Mouse (Mus musculus): Measurements from ENCODE around the gene Cav1. TPM values are rescaled to one million over a fixed set of nuclear protein-coding genes. Genes with fewer than 3 reads are reported as not detected.

The Cav1 gene
- polyA plus RNA-seq, 1 experiment from 2014 or later, result 313 TPM

DNA sequence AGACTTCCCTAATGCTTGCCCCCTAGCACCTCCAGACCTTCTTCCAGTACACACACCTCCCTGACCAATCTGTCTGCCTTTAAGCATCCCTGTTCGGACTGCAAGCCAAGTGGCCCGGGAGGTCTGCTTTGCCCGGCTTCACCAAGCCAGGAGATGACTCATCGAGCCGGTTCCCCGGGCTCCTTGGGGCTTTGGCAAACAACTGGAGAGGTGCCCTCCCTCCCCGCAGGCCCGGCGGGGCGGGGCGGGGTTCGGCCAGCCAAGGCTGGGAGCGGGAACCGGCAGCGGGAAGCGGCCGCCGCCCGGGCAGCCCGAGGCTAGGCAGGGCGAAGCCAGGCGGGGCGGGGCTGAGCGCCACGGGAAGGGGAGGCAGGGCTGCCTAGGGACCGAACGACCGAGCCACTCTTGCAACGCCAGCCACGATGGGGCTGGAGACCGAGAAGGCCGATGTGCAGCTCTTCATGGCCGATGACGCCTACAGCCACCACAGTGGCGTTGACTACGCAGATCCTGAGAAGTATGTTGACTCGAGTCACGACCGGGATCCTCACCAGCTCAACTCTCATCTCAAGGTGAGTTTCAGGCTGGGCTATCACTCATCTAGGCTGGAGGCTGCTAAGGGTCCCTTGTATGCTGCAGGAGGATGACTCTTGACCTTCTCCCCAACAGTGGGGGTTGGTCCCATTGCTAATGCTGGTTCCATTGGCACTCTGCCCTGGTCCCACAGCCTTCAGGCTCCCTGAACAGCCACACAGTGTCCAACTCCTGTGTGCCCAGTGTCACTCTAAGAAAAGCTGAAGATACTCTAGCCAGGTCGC is 25.0 kb upstream of the Cav1 start, which contains the start of gene Cav2:
TSS of gene Cav2 (plus strand) at position 247 of the 818 bp plus-strand sequence.
- no peaks in the 10 kb centered on the region for H3K9me3 ChIP-seq (ENCODE audit: control insufficient read depth, low read length)
- H3K27ac ChIP-seq (replicated peaks in 1 of 2; ENCODE audit: control insufficient read depth in 1 of 2, insufficient read depth in 1 of 2, low read depth in 2 of 2, low read length in 2 of 2), result peak within 1 kb of the TSS; percentile 84 to 85
- peak within 1 kb of the TSS; percentile 74 for H3K9ac ChIP-seq (ENCODE audit: low read length)
- H3K4me3 ChIP-seq (ENCODE audit: control insufficient read depth in 1 of 2, insufficient read depth in 1 of 2, low read depth in 1 of 2, low read length in 2 of 2), result peak within 1 kb of the TSS; percentile 46 to 59
- no peaks in the 10 kb centered on the region for H3K36me3 ChIP-seq (ENCODE audit: control insufficient read depth, insufficient read depth, low read length)
- peak; percentile 78 for ATAC-seq (ENCODE audit: insufficient number of reproducible peaks, insufficient read depth, low FRiP score, low read depth)
- 0 out of 2 replicates have a peak, but pooled peaks cover 5% of the 10 kb centered on the region for H3K27me3 ChIP-seq (ENCODE audit: control insufficient read depth, insufficient read depth, low read length)
- H3K4me2 ChIP-seq (ENCODE audit: low read length), result peak within 1 kb of the TSS; percentile 93
- H3K4me1 ChIP-seq (ENCODE audit: control insufficient read depth in 2 of 2, insufficient read depth in 2 of 2, low read length in 2 of 2), result peaks cover 3 to 8% of the 10 kb centered on the region in 2 experiments; a peak in 2 of 4 replicates
- under 1% methylated on average over 40 of the region's 40 CpGs for WGBS

DNA sequence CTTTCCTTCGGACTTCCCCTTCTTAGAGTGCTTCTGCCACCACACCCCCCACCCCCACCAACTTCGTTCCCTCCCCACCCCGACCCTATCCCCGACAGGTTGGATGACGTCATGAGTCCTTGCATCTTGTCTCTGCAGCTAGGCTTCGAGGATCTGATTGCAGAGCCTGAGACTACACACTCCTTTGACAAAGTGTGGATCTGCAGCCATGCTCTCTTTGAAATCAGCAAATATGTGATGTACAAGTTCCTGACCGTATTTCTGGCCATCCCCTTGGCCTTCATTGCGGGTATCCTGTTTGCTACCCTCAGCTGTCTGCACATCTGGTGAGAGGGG is 24.4 kb upstream of the Cav1 start:
- H3K36me3 ChIP-seq (ENCODE audit: control insufficient read depth, insufficient read depth, low read length), result no peaks in the 10 kb centered on the region
- H3K9me3 ChIP-seq (ENCODE audit: control insufficient read depth, low read length), result no peaks in the 10 kb centered on the region
- WGBS, result 20% methylated on average over 8 of the region's 8 CpGs
- peak overlapping the region; percentile 46 to 59 for H3K4me3 ChIP-seq (ENCODE audit: control insufficient read depth in 1 of 2, insufficient read depth in 1 of 2, low read depth in 1 of 2, low read length in 2 of 2)
- no peak for ATAC-seq (ENCODE audit: insufficient number of reproducible peaks, insufficient read depth, low FRiP score, low read depth)
- H3K9ac ChIP-seq (ENCODE audit: low read length), result peak overlapping the region; percentile 74
- peak overlapping the region; percentile 93 for H3K4me2 ChIP-seq (ENCODE audit: low read length)
- H3K27ac ChIP-seq (replicated peaks in 1 of 2; ENCODE audit: control insufficient read depth in 1 of 2, insufficient read depth in 1 of 2, low read depth in 2 of 2, low read length in 2 of 2), result peak overlapping the region; percentile 84 to 85
- 0 out of 2 replicates have a peak, but pooled peaks cover 5% of the 10 kb centered on the region for H3K27me3 ChIP-seq (ENCODE audit: control insufficient read depth, insufficient read depth, low read length)
- peaks cover 3 to 8% of the 10 kb centered on the region in 2 experiments; a peak in 2 of 4 replicates for H3K4me1 ChIP-seq (ENCODE audit: control insufficient read depth in 2 of 2, insufficient read depth in 2 of 2, low read length in 2 of 2)

DNA sequence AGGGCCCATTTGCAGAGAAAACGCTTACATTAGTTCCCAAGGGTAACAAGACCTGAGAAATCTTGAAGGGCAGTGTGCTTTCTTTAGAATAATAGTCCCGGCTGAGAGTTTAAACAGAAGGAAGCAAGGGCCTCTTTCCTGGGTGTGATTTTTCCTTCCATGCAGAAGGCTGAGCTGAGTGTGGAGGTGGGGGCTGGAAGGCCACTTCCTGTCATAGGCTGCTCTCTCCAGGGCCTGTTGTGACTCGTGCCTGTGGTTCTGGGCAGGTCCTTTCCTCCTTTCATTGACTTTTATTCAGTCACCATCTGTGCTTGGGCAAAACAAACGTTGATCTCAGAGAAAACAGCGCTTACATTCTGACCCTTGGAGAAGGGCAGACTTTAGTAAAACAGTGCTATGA is 24.0 kb upstream of the Cav1 start:
- H3K27me3 ChIP-seq (ENCODE audit: control insufficient read depth, insufficient read depth, low read length), result 0 out of 2 replicates have a peak, but pooled peaks cover 5% of the 10 kb centered on the region
- peak; percentile 57 for ATAC-seq (ENCODE audit: insufficient number of reproducible peaks, insufficient read depth, low FRiP score, low read depth)
- H3K4me3 ChIP-seq (ENCODE audit: control insufficient read depth in 1 of 2, insufficient read depth in 1 of 2, low read depth in 1 of 2, low read length in 2 of 2), result peak overlapping the region; percentile 46 to 59
- H3K36me3 ChIP-seq (ENCODE audit: control insufficient read depth, insufficient read depth, low read length), result no peaks in the 10 kb centered on the region
- H3K27ac ChIP-seq (replicated peaks in 1 of 2; ENCODE audit: control insufficient read depth in 1 of 2, insufficient read depth in 1 of 2, low read depth in 2 of 2, low read length in 2 of 2), result peak overlapping the region; percentile 78 to 84
- H3K9me3 ChIP-seq (ENCODE audit: control insufficient read depth, low read length), result no peaks in the 10 kb centered on the region
- H3K4me2 ChIP-seq (ENCODE audit: low read length), result peak overlapping the region; percentile 93
- peak overlapping the region; percentile 74; the same call in 1 of the 2 replicates for H3K9ac ChIP-seq (ENCODE audit: low read length)
- peaks cover 3 to 8% of the 10 kb centered on the region in 2 experiments; a peak in 2 of 4 replicates for H3K4me1 ChIP-seq (ENCODE audit: control insufficient read depth in 2 of 2, insufficient read depth in 2 of 2, low read length in 2 of 2)
- 49% methylated on average over 5 of the region's 5 CpGs for WGBS

DNA sequence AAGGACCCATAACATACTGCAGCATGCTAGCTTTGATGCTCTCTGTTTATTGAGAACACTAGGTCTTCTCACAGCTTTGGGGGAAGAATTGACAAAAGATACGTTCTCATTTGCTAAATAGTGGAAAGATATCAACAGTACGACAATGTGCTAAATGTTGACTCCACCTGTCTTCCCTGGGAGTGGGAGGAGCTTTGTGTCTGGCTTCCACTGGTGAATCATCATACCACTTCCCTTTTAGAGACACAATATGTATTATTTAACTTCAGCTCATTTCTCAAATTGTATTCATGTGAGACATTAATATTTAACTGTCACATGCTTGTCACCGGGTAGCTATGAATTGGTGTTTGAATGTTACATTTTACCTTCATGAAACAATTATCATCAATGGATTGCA is 22.3 kb upstream of the Cav1 start:
- H3K36me3 ChIP-seq (ENCODE audit: control insufficient read depth, insufficient read depth, low read length), result no peaks in the 10 kb centered on the region
- no peak overlapping the region for H3K4me2 ChIP-seq (ENCODE audit: low read length)
- no peak for ATAC-seq (ENCODE audit: insufficient number of reproducible peaks, insufficient read depth, low FRiP score, low read depth)
- H3K27me3 ChIP-seq (ENCODE audit: control insufficient read depth, insufficient read depth, low read length), result 0 out of 2 replicates have a peak, but pooled peaks cover 5% of the 10 kb centered on the region
- H3K4me3 ChIP-seq (ENCODE audit: control insufficient read depth in 1 of 2, insufficient read depth in 1 of 2, low read depth in 1 of 2, low read length in 2 of 2), result no peak overlapping the region
- peaks cover 3 to 8% of the 10 kb centered on the region in 2 experiments; a peak in 2 of 4 replicates for H3K4me1 ChIP-seq (ENCODE audit: control insufficient read depth in 2 of 2, insufficient read depth in 2 of 2, low read length in 2 of 2)
- no peaks in the 10 kb centered on the region for H3K9me3 ChIP-seq (ENCODE audit: control insufficient read depth, low read length)
- WGBS, result 65% methylated on average over 3 of the region's 3 CpGs
- H3K9ac ChIP-seq (ENCODE audit: low read length), result no peak overlapping the region
- H3K27ac ChIP-seq (replicated peaks in 1 of 2; ENCODE audit: control insufficient read depth in 1 of 2, insufficient read depth in 1 of 2, low read depth in 2 of 2, low read length in 2 of 2), result no peak overlapping the region

DNA sequence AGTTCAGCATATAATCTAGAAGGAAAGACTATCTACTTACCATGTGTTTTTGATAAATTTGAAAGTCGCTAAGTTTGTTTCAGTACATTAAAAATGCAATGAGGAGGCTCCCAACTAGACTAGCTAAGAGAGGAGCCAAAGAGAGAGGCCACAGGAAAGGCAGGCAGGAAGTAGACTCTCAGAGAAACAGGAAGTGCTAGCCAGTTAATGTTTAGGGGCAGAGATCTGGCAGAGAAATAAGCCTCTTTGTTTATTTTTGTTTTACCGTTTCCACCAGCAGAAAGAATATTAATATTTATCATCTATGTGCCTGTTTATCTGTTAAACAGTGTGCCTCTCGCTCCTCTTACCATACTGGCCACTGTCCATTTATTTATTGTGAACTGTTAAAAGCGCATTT is 19.8 kb upstream of the Cav1 start:
- WGBS, result 65% methylated on average over 4 of the region's 4 CpGs

DNA sequence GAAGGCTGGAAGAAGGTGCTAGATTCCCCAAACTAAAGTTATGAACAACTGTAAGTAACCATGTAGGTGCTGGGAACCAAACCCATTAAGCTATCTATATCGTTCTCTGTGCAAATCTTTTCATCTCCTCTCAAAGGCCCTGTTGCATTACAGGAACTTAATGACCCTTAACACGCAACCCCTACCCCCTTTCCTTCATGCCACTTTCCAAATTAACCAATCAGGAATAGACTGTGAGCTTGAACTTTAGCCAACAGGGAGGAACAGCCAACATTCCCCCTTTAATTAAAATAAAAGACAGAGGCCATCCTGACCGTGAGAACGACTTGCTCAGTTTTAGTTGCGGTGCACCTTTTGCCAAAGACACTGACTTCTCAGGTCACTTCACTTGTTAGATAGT is 11.0 kb upstream of the Cav1 start:
- Histone ChIP-seq H3K9me3 (ENCODE audit: control insufficient read depth, low read length) (no peaks in the 10 kb centered on the region), H3K4me3 (ENCODE audit: control insufficient read depth in 1 of 2, insufficient read depth in 1 of 2, low read depth in 1 of 2, low read length in 2 of 2) (no peak overlapping the region), H3K4me2 (ENCODE audit: low read length) (no peak overlapping the region), H3K4me1 (ENCODE audit: control insufficient read depth in 2 of 2, insufficient read depth in 2 of 2, low read length in 2 of 2) (no peaks in the 10 kb centered on the region), H3K27ac (replicated peaks in 1 of 2; ENCODE audit: control insufficient read depth in 1 of 2, insufficient read depth in 1 of 2, low read depth in 2 of 2, low read length in 2 of 2) (no peak overlapping the region), H3K27me3 (ENCODE audit: control insufficient read depth, insufficient read depth, low read length) (no peaks in the 10 kb centered on the region), H3K9ac (ENCODE audit: low read length) (no peak overlapping the region), H3K36me3 (ENCODE audit: control insufficient read depth, insufficient read depth, low read length) (no peaks in the 10 kb centered on the region)
- 89% methylated on average over 5 of the region's 5 CpGs for WGBS
- ATAC-seq (ENCODE audit: insufficient number of reproducible peaks, insufficient read depth, low FRiP score, low read depth), result no peak

More for the DNA sequence above, 19.8 kb upstream of the Cav1 start:
- Histone ChIP-seq H3K4me1 (ENCODE audit: control insufficient read depth in 2 of 2, insufficient read depth in 2 of 2, low read length in 2 of 2) (peaks cover 1 to 8% of the 10 kb centered on the region in 2 experiments; a peak in 2 of 4 replicates), H3K27me3 (ENCODE audit: control insufficient read depth, insufficient read depth, low read length) (no peaks in the 10 kb centered on the region), H3K9me3 (ENCODE audit: control insufficient read depth, low read length) (no peaks in the 10 kb centered on the region), H3K4me3 (ENCODE audit: control insufficient read depth in 1 of 2, insufficient read depth in 1 of 2, low read depth in 1 of 2, low read length in 2 of 2) (no peak overlapping the region), H3K27ac (replicated peaks in 1 of 2; ENCODE audit: control insufficient read depth in 1 of 2, insufficient read depth in 1 of 2, low read depth in 2 of 2, low read length in 2 of 2) (no peak overlapping the region), H3K4me2 (ENCODE audit: low read length) (no peak overlapping the region), H3K36me3 (ENCODE audit: control insufficient read depth, insufficient read depth, low read length) (no peaks in the 10 kb centered on the region), H3K9ac (ENCODE audit: low read length) (no peak overlapping the region)
- no peak for ATAC-seq (ENCODE audit: insufficient number of reproducible peaks, insufficient read depth, low FRiP score, low read depth)

DNA sequence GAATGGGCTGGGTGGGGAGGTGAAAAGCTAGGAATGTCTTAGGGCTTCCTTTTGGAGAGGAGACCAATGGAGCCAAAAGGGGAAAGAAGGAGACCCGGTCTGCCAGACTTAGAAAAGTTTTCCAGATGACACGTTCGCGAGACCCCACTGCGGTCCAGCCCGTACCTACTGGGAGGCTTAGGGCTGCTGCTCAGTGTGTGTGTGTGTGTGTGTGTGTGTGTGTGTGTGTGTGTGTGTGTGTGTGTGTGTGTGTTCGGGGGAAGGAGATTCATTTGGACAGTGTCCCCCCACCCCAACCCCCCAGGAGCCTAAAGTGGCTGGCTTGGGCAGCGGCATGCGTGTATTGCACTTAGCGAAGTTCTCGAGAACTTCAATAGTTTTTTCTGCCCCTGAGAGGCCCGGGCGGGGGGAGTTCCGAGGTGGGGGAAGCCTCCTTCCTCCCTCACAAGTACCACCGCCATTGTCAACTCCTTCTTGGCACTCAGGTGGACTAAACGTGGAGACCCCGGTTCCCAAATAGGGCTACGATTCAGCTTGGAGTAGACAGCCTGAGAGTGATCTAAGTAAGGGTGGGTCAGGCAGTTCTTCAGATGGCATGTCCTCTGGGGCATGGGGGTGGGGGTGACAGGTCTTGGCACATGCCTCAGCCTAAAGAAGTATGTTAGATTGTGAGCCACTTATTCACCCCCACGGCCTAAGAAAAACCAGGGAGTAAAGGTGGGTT is 629 bp downstream of the Cav1 start:
- 1% methylated on average over 18 of the region's 19 CpGs for WGBS
- Histone ChIP-seq H3K27ac (replicated peaks in 1 of 2; ENCODE audit: control insufficient read depth in 1 of 2, insufficient read depth in 1 of 2, low read depth in 2 of 2, low read length in 2 of 2) (peak overlapping the region; percentile 78 to 85), H3K4me1 (ENCODE audit: control insufficient read depth in 2 of 2, insufficient read depth in 2 of 2, low read length in 2 of 2) (peaks cover 2 to 5% of the 10 kb centered on the region in 2 experiments; a peak in 2 of 4 replicates), H3K9ac (ENCODE audit: low read length) (peak overlapping the region; percentile 78), H3K4me3 (ENCODE audit: control insufficient read depth in 1 of 2, insufficient read depth in 1 of 2, low read depth in 1 of 2, low read length in 2 of 2) (peak overlapping the region; percentile 64), H3K4me2 (ENCODE audit: low read length) (peak overlapping the region; percentile 96), H3K36me3 (ENCODE audit: control insufficient read depth, insufficient read depth, low read length) (no peaks in the 10 kb centered on the region), H3K9me3 (ENCODE audit: control insufficient read depth, low read length) (no peaks in the 10 kb centered on the region), H3K27me3 (ENCODE audit: control insufficient read depth, insufficient read depth, low read length) (no peaks in the 10 kb centered on the region)
- ATAC-seq (ENCODE audit: insufficient number of reproducible peaks, insufficient read depth, low FRiP score, low read depth), result peak; percentile 42; the same call in 1 of the 2 replicates
